Mouse (Mus musculus): ENCODE data around the gene Sipa1l1.

- TF ChIP-seq ZKSCAN1 (IDR thresholded peaks at IDR 0.05; ENCODE audit: borderline replicate concordance, low read depth, low read length): no peak
- no peak for TF ChIP-seq POLR2A (IDR thresholded peaks at IDR 0.05; ENCODE audit: low read depth, low read length)
- TF ChIP-seq CTCF (conservative IDR thresholded peaks at IDR 0.05 in 1 of 2, IDR thresholded peaks at IDR 0.05 in 1 of 2; ENCODE audit: low read depth in 2 of 2, low read length in 2 of 2): no peak
Observed at GRCm38 (mm10) chr12:82428466-82428865, 259.3 kb downstream of the Sipa1l1 start.
